Comparison of ENCODE assay signal across 8 mouse cellular contexts in genomic region chr12:111769306-111769705, GRCm38 (mm10). TPM values are rescaled to one million over a fixed set of nuclear protein-coding genes. Genes with fewer than 3 reads are reported as not detected.
A peak's percentile ranks its signal among the peaks of the same experiment; 100 is the strongest.
DNase-seq lines count a peak whose midpoint lies in the region; ATAC-seq and TF ChIP-seq lines count a peak whose summit lies in the region.

No protein-coding gene starts in this region.

- no peak overlapping the region for H3K4me2 ChIP-seq in forebrain, embryonic 12.5 days
- H3K4me2 ChIP-seq in limb, embryonic 15.5 days: no peak overlapping the region
- no peak overlapping the region for H3K4me2 ChIP-seq in neural tube, embryonic 15.5 days

- 37% methylated on average over 10 of the region's 10 CpGs for WGBS in forebrain, embryonic 12.5 days
- WGBS in forebrain, embryonic 10.5 days: 45% methylated on average over 10 of the region's 10 CpGs
- WGBS in limb, embryonic 15.5 days: 31% methylated on average over 10 of the region's 10 CpGs
- WGBS in neural tube, embryonic 15.5 days: 29% methylated on average over 10 of the region's 10 CpGs

- no peak for DNase-seq in forebrain, embryonic 10.5 days (ENCODE audit: extremely low spot score, low spot score)
- DNase-seq in MEL (ENCODE audit: low read depth, low spot score): peak; percentile 92
- DNase-seq in heart, postnatal 14 days: peak; percentile 77 to 82
- DNase-seq in B cell, adult 2 months: no peak

- H3K79me2 ChIP-seq in MEL (ENCODE audit: control insufficient read depth, insufficient read depth, low read length, poor library complexity): peaks cover 11% of the 10 kb centered on the region

- no peaks in the 10 kb centered on the region for H3K9me3 ChIP-seq in forebrain, embryonic 12.5 days
- H3K9me3 ChIP-seq in forebrain, embryonic 10.5 days: no peaks in the 10 kb centered on the region
- H3K9me3 ChIP-seq in MEL (replicated peaks; ENCODE audit: insufficient read depth, low read length): no peaks in the 10 kb centered on the region
- H3K9me3 ChIP-seq in limb, embryonic 15.5 days: no peaks in the 10 kb centered on the region
- H3K9me3 ChIP-seq in neural tube, embryonic 15.5 days (replicated peaks): no peaks in the 10 kb centered on the region

- peaks cover 39% of the 10 kb centered on the region for H3K4me1 ChIP-seq in forebrain, embryonic 12.5 days
- H3K4me1 ChIP-seq in forebrain, embryonic 10.5 days: peaks cover 47% of the 10 kb centered on the region
- 0 out of 4 replicates have a peak, but pooled peaks cover 2 to 8% of the 10 kb centered on the region in 2 experiments for H3K4me1 ChIP-seq in MEL (ENCODE audit: control insufficient read depth in 1 of 2, insufficient read depth in 2 of 2, low read length in 2 of 2)
- H3K4me1 ChIP-seq in limb, embryonic 15.5 days: peaks cover 24% of the 10 kb centered on the region
- peaks cover 38% of the 10 kb centered on the region for H3K4me1 ChIP-seq in neural tube, embryonic 15.5 days

- intact Hi-C loops in heart, postnatal 14 days (cut with DNase I): loop anchor here (5.0 kb wide), 1 partner anchor 38 kb away; no protein-coding TSS in a partner anchor

- H3K27me3 ChIP-seq in forebrain, embryonic 12.5 days: no peaks in the 10 kb centered on the region
- no peaks in the 10 kb centered on the region for H3K27me3 ChIP-seq in forebrain, embryonic 10.5 days (ENCODE audit: poor library complexity, severe bottlenecking)
- no peaks in the 10 kb centered on the region for H3K27me3 ChIP-seq in MEL (ENCODE audit: control insufficient read depth in 1 of 2, insufficient read depth in 2 of 2, low read length in 2 of 2)
- no peaks in the 10 kb centered on the region for H3K27me3 ChIP-seq in limb, embryonic 15.5 days
- H3K27me3 ChIP-seq in neural tube, embryonic 15.5 days (replicated peaks): no peaks in the 10 kb centered on the region

- peak; percentile 33 to 62 (median 43); a peak in 5 of 6 replicates for TF ChIP-seq CTCF in MEL (IDR thresholded peaks at IDR 0.05 in 2 of 3, conservative IDR thresholded peaks at IDR 0.05 in 1 of 3; ENCODE audit: control insufficient read depth in 1 of 3, insufficient read depth in 1 of 3, low read depth in 2 of 3, low read length in 3 of 3, poor library complexity in 1 of 3, severe bottlenecking in 1 of 3)

- TF ChIP-seq RAD21 in MEL (IDR thresholded peaks at IDR 0.05; ENCODE audit: low read depth, low read length): peak; percentile 28

- TF ChIP-seq POLR2A in MEL (IDR thresholded peaks at IDR 0.05; ENCODE audit: control insufficient read depth in 1 of 2, insufficient read depth in 1 of 2, low read depth in 1 of 2, low read length in 2 of 2, poor library complexity in 1 of 2): no peak

- TF ChIP-seq EP300 in MEL (IDR thresholded peaks at IDR 0.05; ENCODE audit: low read depth in 1 of 2, low read length in 2 of 2): 0 out of 4 replicates have a peak, but pooled peaks of 1 of the 2 experiments have one; percentile 15

- H3K9ac ChIP-seq in forebrain, embryonic 12.5 days: peak overlapping the region; percentile 12; the same call in 1 of the 2 replicates
- no peak overlapping the region for H3K9ac ChIP-seq in MEL (ENCODE audit: control insufficient read depth, low read depth, low read length, poor library complexity, severe bottlenecking)
- H3K9ac ChIP-seq in limb, embryonic 15.5 days: no peak overlapping the region
- no peak overlapping the region for H3K9ac ChIP-seq in neural tube, embryonic 15.5 days (replicated peaks)

- no peak overlapping the region for H3K4me3 ChIP-seq in forebrain, embryonic 12.5 days (replicated peaks)
- no peak overlapping the region for H3K4me3 ChIP-seq in forebrain, embryonic 10.5 days
- H3K4me3 ChIP-seq in MEL (ENCODE audit: control insufficient read depth in 1 of 2, insufficient read depth in 1 of 2, low read depth in 2 of 2, low read length in 2 of 2): no peak overlapping the region
- no peak overlapping the region for H3K4me3 ChIP-seq in limb, embryonic 15.5 days
- no peak overlapping the region for H3K4me3 ChIP-seq in neural tube, embryonic 15.5 days (replicated peaks)

- H3K27ac ChIP-seq in forebrain, embryonic 12.5 days: peak overlapping the region; percentile 66
- H3K27ac ChIP-seq in forebrain, embryonic 10.5 days: no peak overlapping the region
- H3K27ac ChIP-seq in MEL (ENCODE audit: control insufficient read depth, low read depth, low read length): no peak overlapping the region
- H3K27ac ChIP-seq in limb, embryonic 15.5 days: peak overlapping the region; percentile 68
- H3K27ac ChIP-seq in neural tube, embryonic 15.5 days (replicated peaks): peak overlapping the region; percentile 64

- ATAC-seq in forebrain, embryonic 12.5 days (ENCODE audit: low FRiP score): peak; percentile 51; the same call in 1 of the 2 replicates
- ATAC-seq in common myeloid progenitor, adult 5-6 weeks (replicated peaks; ENCODE audit: low read depth, poor library complexity, severe bottlenecking): peak; percentile 89
- ATAC-seq in limb, embryonic 15.5 days (ENCODE audit: insufficient number of reproducible peaks, low FRiP score, low TSS enrichment, low read depth): no peak
- no peak for ATAC-seq in neural tube, embryonic 15.5 days (ENCODE audit: low FRiP score)

- peaks cover 28% of the 10 kb centered on the region for H3K36me3 ChIP-seq in forebrain, embryonic 12.5 days (replicated peaks)
- peaks cover 58% of the 10 kb centered on the region for H3K36me3 ChIP-seq in forebrain, embryonic 10.5 days (replicated peaks)
- H3K36me3 ChIP-seq in MEL (ENCODE audit: control insufficient read depth in 1 of 2, insufficient read depth in 2 of 2, low read length in 2 of 2): peaks cover 2% of the 10 kb centered on the region in 2 experiments; a peak in 2 of 4 replicates
- peaks cover 25% of the 10 kb centered on the region for H3K36me3 ChIP-seq in limb, embryonic 15.5 days
- peaks cover 22% of the 10 kb centered on the region for H3K36me3 ChIP-seq in neural tube, embryonic 15.5 days

RNA-seq across cellular contexts. Expression of gene Klc1, which starts 10.7 kb away (rescaled TPM):
- 302 and 307 TPM in 2 replicates for polyA plus RNA-seq in forebrain, embryonic 12.5 days (2016; fragmentation: Nextera tagmentation; extraction: Ambion mirVana)
- 137 and 141 TPM in 2 replicates for polyA plus RNA-seq in forebrain, embryonic 10.5 days (2016; fragmentation: Nextera tagmentation; extraction: Ambion mirVana)
- 29.1 and 30.7 TPM in 2 replicates for total RNA-seq in MEL (2012; rRNA removed)
- polyA plus RNA-seq in MEL (2012; ENCODE audit: insufficient read depth in 1 of 2, insufficient read length in 2 of 2, low read depth in 1 of 2, low replicate concordance in 2 of 2, missing spikeins in 1 of 2): 10 to 100 TPM in 1 of 2 experiments, not detected in 1; 60.4 TPM
- total RNA-seq in common myeloid progenitor, adult 5-6 weeks (2017): 39.2 and 98.8 TPM in 2 replicates
- total RNA-seq in heart, postnatal 14 days (2021): 100 to 1,000 TPM; 120 to 129 TPM
- polyA plus RNA-seq in limb, embryonic 15.5 days (2015; fragmentation: Nextera tagmentation; extraction: Ambion mirVana): 107 and 121 TPM in 2 replicates
- polyA plus RNA-seq in neural tube, embryonic 15.5 days (2015; fragmentation: Nextera tagmentation; extraction: Ambion mirVana): 504 and 568 TPM in 2 replicates

RNA-seq across cellular contexts. Expression of gene Xrcc3, which starts 44.4 kb away (rescaled TPM):
- 10.0 and 11.6 TPM in 2 replicates for polyA plus RNA-seq in forebrain, embryonic 12.5 days (2016; fragmentation: Nextera tagmentation; extraction: Ambion mirVana)
- 16.7 and 21.5 TPM in 2 replicates for polyA plus RNA-seq in forebrain, embryonic 10.5 days (2016; fragmentation: Nextera tagmentation; extraction: Ambion mirVana)
- total RNA-seq in MEL (2012; rRNA removed): 9.0 and 10.0 TPM in 2 replicates
- 10 to 100 TPM in 1 of 2 experiments, not detected in 1; 18.8 TPM for polyA plus RNA-seq in MEL (2012; ENCODE audit: insufficient read depth in 1 of 2, insufficient read length in 2 of 2, low read depth in 1 of 2, low replicate concordance in 2 of 2, missing spikeins in 1 of 2)
- total RNA-seq in common myeloid progenitor, adult 5-6 weeks (2017): 6.6 and 8.4 TPM in 2 replicates
- total RNA-seq in heart, postnatal 14 days (2021): 1 to 10 TPM; 2.1 to 3.1 TPM
- 8.4 and 9.9 TPM in 2 replicates for polyA plus RNA-seq in limb, embryonic 15.5 days (2015; fragmentation: Nextera tagmentation; extraction: Ambion mirVana)
- 2.5 and 4.6 TPM in 2 replicates for polyA plus RNA-seq in neural tube, embryonic 15.5 days (2015; fragmentation: Nextera tagmentation; extraction: Ambion mirVana)

RNA-seq across cellular contexts. Expression of gene Zfyve21, which starts 44.7 kb away (rescaled TPM):
- polyA plus RNA-seq in forebrain, embryonic 12.5 days (2016; fragmentation: Nextera tagmentation; extraction: Ambion mirVana): 50.3 and 55.0 TPM in 2 replicates
- 68.2 and 69.3 TPM in 2 replicates for polyA plus RNA-seq in forebrain, embryonic 10.5 days (2016; fragmentation: Nextera tagmentation; extraction: Ambion mirVana)
- 7.2 and 8.1 TPM in 2 replicates for total RNA-seq in MEL (2012; rRNA removed)
- polyA plus RNA-seq in MEL (2012; ENCODE audit: insufficient read depth in 1 of 2, insufficient read length in 2 of 2, low read depth in 1 of 2, low replicate concordance in 2 of 2, missing spikeins in 1 of 2): 1 to 10 TPM in 1 of 2 experiments, not detected in 1; 9.1 TPM
- total RNA-seq in common myeloid progenitor, adult 5-6 weeks (2017): 8.4 and 12.3 TPM in 2 replicates
- total RNA-seq in heart, postnatal 14 days (2021): 10 to 100 TPM; 55.3 to 59.7 TPM
- polyA plus RNA-seq in limb, embryonic 15.5 days (2015; fragmentation: Nextera tagmentation; extraction: Ambion mirVana): 122 and 141 TPM in 2 replicates
- 39.8 and 64.0 TPM in 2 replicates for polyA plus RNA-seq in neural tube, embryonic 15.5 days (2015; fragmentation: Nextera tagmentation; extraction: Ambion mirVana)

RNA-seq across cellular contexts. Expression of gene Apopt1, which starts 56.2 kb away (rescaled TPM):
- 55.0 and 56.0 TPM in 2 replicates for polyA plus RNA-seq in forebrain, embryonic 12.5 days (2016; fragmentation: Nextera tagmentation; extraction: Ambion mirVana)
- 57.9 and 62.6 TPM in 2 replicates for polyA plus RNA-seq in forebrain, embryonic 10.5 days (2016; fragmentation: Nextera tagmentation; extraction: Ambion mirVana)
- 19.3 and 25.7 TPM in 2 replicates for total RNA-seq in MEL (2012; rRNA removed)
- polyA plus RNA-seq in MEL (2012; ENCODE audit: insufficient read depth in 1 of 2, insufficient read length in 2 of 2, low read depth in 1 of 2, low replicate concordance in 2 of 2, missing spikeins in 1 of 2): 10 to 100 TPM in 1 of 2 experiments, not detected in 1; 46.5 TPM
- 41.9 and 56.2 TPM in 2 replicates for total RNA-seq in common myeloid progenitor, adult 5-6 weeks (2017)
- 10 to 100 TPM; 36.9 to 37.0 TPM for total RNA-seq in heart, postnatal 14 days (2021)
- polyA plus RNA-seq in limb, embryonic 15.5 days (2015; fragmentation: Nextera tagmentation; extraction: Ambion mirVana): 48.4 and 51.2 TPM in 2 replicates
- polyA plus RNA-seq in neural tube, embryonic 15.5 days (2015; fragmentation: Nextera tagmentation; extraction: Ambion mirVana): 58.5 and 58.8 TPM in 2 replicates

RNA-seq across cellular contexts. Expression of gene Bag5, which starts 56.2 kb away (rescaled TPM):
- polyA plus RNA-seq in forebrain, embryonic 12.5 days (2016; fragmentation: Nextera tagmentation; extraction: Ambion mirVana): 59.0 and 62.7 TPM in 2 replicates
- 56.5 and 57.5 TPM in 2 replicates for polyA plus RNA-seq in forebrain, embryonic 10.5 days (2016; fragmentation: Nextera tagmentation; extraction: Ambion mirVana)
- 33.3 and 38.0 TPM in 2 replicates for total RNA-seq in MEL (2012; rRNA removed)
- polyA plus RNA-seq in MEL (2012; ENCODE audit: insufficient read depth in 1 of 2, insufficient read length in 2 of 2, low read depth in 1 of 2, low replicate concordance in 2 of 2, missing spikeins in 1 of 2): 10 to 100 TPM in 1 of 2 experiments, not detected in 1; 24.0 TPM
- 38.3 and 44.9 TPM in 2 replicates for total RNA-seq in common myeloid progenitor, adult 5-6 weeks (2017)
- total RNA-seq in heart, postnatal 14 days (2021): 10 to 100 TPM; 22.6 to 22.7 TPM
- polyA plus RNA-seq in limb, embryonic 15.5 days (2015; fragmentation: Nextera tagmentation; extraction: Ambion mirVana): 69.4 and 71.2 TPM in 2 replicates
- 61.5 and 65.2 TPM in 2 replicates for polyA plus RNA-seq in neural tube, embryonic 15.5 days (2015; fragmentation: Nextera tagmentation; extraction: Ambion mirVana)

Comparison
In these comparisons a context has a peak if more than half of its experiments do, and no peak if none do; other contexts are left out.
1. H3K27ac ChIP-seq: peak in forebrain, embryonic 12.5 days (single experiment), limb, embryonic 15.5 days (single experiment) and neural tube, embryonic 15.5 days (single experiment); none in forebrain, embryonic 10.5 days (single experiment) and MEL (single experiment).
2. ATAC-seq: peak in forebrain, embryonic 12.5 days (single experiment) and common myeloid progenitor, adult 5-6 weeks (single experiment); none in limb, embryonic 15.5 days (single experiment) and neural tube, embryonic 15.5 days (single experiment).
3. DNase-seq: peak in MEL (single experiment) and heart, postnatal 14 days (2 of 2); none in forebrain, embryonic 10.5 days (single experiment) and B cell, adult 2 months (0 of 2).